Mouse (Mus musculus) liver, embryonic 14.5 days (tissue): ENCODE results near the gene Dnajb8. TPM values are rescaled to one million over a fixed set of nuclear protein-coding genes. Genes with fewer than 3 reads are reported as not detected.
A peak's percentile ranks its signal among the peaks of the same experiment; 100 is the strongest.

Experiments used
- ATAC-seq: fragments of 200-750 bp; cut with Nextera tagmentation; 2 replicates; pipeline ENCODE4 v1.8.0; 2017; ENCODE audit warnings: moderate number of reproducible peaks, mild to moderate bottlenecking, moderate library complexity; ENCODE audit not compliant: insufficient read depth
- DNase-seq, 3 experiments: peaks; one replicate each; pipeline ENCODE4 v3.0.0-alpha.2; 2012 to 2013; ENCODE audit warnings: low read depth in 3 of 3, low spot score in 3 of 3
- H3K27ac ChIP-seq: fragments of 300-500 bp; sonication (generic); 2 replicates; pipeline ENCODE4 v1.5.1; 2014; ENCODE audit warnings: moderate library complexity, mild to moderate bottlenecking, control low read depth, inconsistent platforms
- H3K27me3 ChIP-seq: fragments of 300-500 bp; sonication (generic); 2 replicates; pipeline ENCODE4 v1.6.1; 2014; ENCODE audit warnings: mild to moderate bottlenecking, low read length, moderate library complexity; ENCODE audit not compliant: control insufficient read depth, insufficient read depth
- H3K36me3 ChIP-seq: fragments of 300-500 bp; sonication (generic); replicated peaks from 2 replicates; pipeline ENCODE4 v1.6.1; 2014; ENCODE audit warnings: low read depth; ENCODE audit not compliant: control insufficient read depth, insufficient read depth
- H3K4me1 ChIP-seq, 2 experiments: fragments of 200-500 bp in 1 of 2; fragments of 300-500 bp in 1 of 2; sonication (generic) in 1 of 2; replicated peaks; 2 replicates each; pipeline ENCODE4 v1.6.1; 2012 to 2014; ENCODE audit warnings: antibody characterized with exemption in 1 of 2, inconsistent platforms in 1 of 2, low read length in 1 of 2; ENCODE audit not compliant: control insufficient read depth in 2 of 2, insufficient read depth in 2 of 2
- H3K4me2 ChIP-seq: fragments of 300-500 bp; sonication (generic); 2 replicates; pipeline ENCODE4 v1.6.1; 2014; ENCODE audit warnings: low read depth, mild to moderate bottlenecking, control low read depth, moderate library complexity
- H3K4me3 ChIP-seq, 2 experiments: fragments of 200-500 bp in 1 of 2; fragments of 300-500 bp in 1 of 2; sonication (generic) in 1 of 2; 2 replicates each; pipeline ENCODE4 v1.5.1; 2012 to 2014; ENCODE audit warnings: low read depth in 2 of 2, low read length in 2 of 2, mild to moderate bottlenecking in 2 of 2, control low read depth in 1 of 2, inconsistent platforms in 1 of 2, moderate library complexity in 1 of 2; ENCODE audit not compliant: insufficient read depth in 1 of 2
- H3K9ac ChIP-seq: fragments of 300-500 bp; sonication (generic); replicated peaks from 2 replicates; pipeline ENCODE4 v1.6.1; 2014; ENCODE audit warnings: mild to moderate bottlenecking, control low read depth, moderate library complexity
- H3K9me3 ChIP-seq: fragments of 300-500 bp; sonication (generic); 2 replicates; pipeline ENCODE4 v1.6.1; 2016; ENCODE audit warnings: low read length, mixed read lengths; ENCODE audit not compliant: control insufficient read depth
- CTCF ChIP-seq: IDR thresholded peaks from 2 replicates; pipeline ENCODE4 v1.5.1; 2016; ENCODE audit warnings: antibody characterized with exemption, low read depth, control low read depth
- EP300 ChIP-seq: IDR thresholded peaks from 2 replicates; pipeline ENCODE4 v1.6.1; 2016; ENCODE audit warnings: antibody characterized with exemption, low read depth
- WGBS: fragments of 180-500 bp; shearing (Covaris S2); extraction: QIAGEN DNeasy Blood & Tissue Kit; methylation state at CpG from one replicate; pipeline ENCODE4 v1.1.7; 2014; ENCODE audit not compliant: insufficient replicate concordance; 5-methylcytosine and 5-hydroxymethylcytosine counted together
- polyA plus RNA-seq, 2 experiments: library from polyadenylated mRNA; depleted of rRNA in 1 of 2; stranded (reverse) in 1 of 2; unstranded in 1 of 2; fragments of >200 nt; fragmentation: Nextera tagmentation in 1 of 2; extraction: Ambion mirVana in 1 of 2; gene quantifications; 2 replicates each; pipeline versions ENCODE4 v1.2.1 to v1.2.3; 2012 to 2014

Gene Dnajb8
- polyA plus RNA-seq, 2 experiments = not detected

- no peak overlapping the region for H3K4me2 ChIP-seq
- no peaks in the 10 kb centered on the region for H3K36me3 ChIP-seq
- no peaks in the 10 kb centered on the region for H3K9me3 ChIP-seq
- H3K4me1 ChIP-seq = peaks cover 0 to 2% of the 10 kb centered on the region in 2 experiments; a peak in 1 of 4 replicates
- peaks cover 12% of the 10 kb centered on the region for H3K27me3 ChIP-seq
- no peak overlapping the region for H3K4me3 ChIP-seq
- 17% methylated on average over 16 of the region's 17 CpGs for WGBS
- no peak for TF ChIP-seq CTCF
- TF ChIP-seq EP300 = no peak
- no peak for ATAC-seq
- no peak for DNase-seq
- no peak overlapping the region for H3K27ac ChIP-seq
- no peak overlapping the region for H3K9ac ChIP-seq
Measured at GRCm38 (mm10) chr6:88235983-88236382, 13.9 kb downstream of the Dnajb8 start.

GRCm38 (mm10) chr6:88236513-88236912 is 14.4 kb downstream of the Dnajb8 start:
- no peak overlapping the region for H3K9ac ChIP-seq
- H3K4me2 ChIP-seq = no peak overlapping the region
- no peak overlapping the region for H3K27ac ChIP-seq
- WGBS = 20% methylated on average over 7 of the region's 7 CpGs
- peaks cover 0 to 2% of the 10 kb centered on the region in 2 experiments; a peak in 1 of 4 replicates for H3K4me1 ChIP-seq
- no peaks in the 10 kb centered on the region for H3K9me3 ChIP-seq
- H3K4me3 ChIP-seq = no peak overlapping the region
- ATAC-seq (no peak), DNase-seq (no peak)
- peaks cover 12% of the 10 kb centered on the region for H3K27me3 ChIP-seq
- TF ChIP-seq EP300 = no peak
- no peak for TF ChIP-seq CTCF
- no peaks in the 10 kb centered on the region for H3K36me3 ChIP-seq

GRCm38 (mm10) chr6:88242604-88243003 is 20.5 kb downstream of the Dnajb8 start:
- Histone ChIP-seq H3K4me1 (no peaks in the 10 kb centered on the region; a peak in 1 of 4 replicates), H3K4me2 (no peak overlapping the region), H3K9ac (no peak overlapping the region), H3K27ac (no peak overlapping the region), H3K27me3 (no peaks in the 10 kb centered on the region), H3K4me3 (no peak overlapping the region), H3K36me3 (no peaks in the 10 kb centered on the region), H3K9me3 (no peaks in the 10 kb centered on the region)
- DNase-seq = peak in 1 of 3 experiments; percentile 24
- 4% methylated on average over 15 of the region's 15 CpGs for WGBS
- peak; percentile 89 for TF ChIP-seq CTCF
- TF ChIP-seq EP300 = no peak
- peak; percentile 63; the same call in 1 of the 2 replicates for ATAC-seq

- Histone ChIP-seq H3K9ac (no peak overlapping the region), H3K4me2 (no peak overlapping the region), H3K27ac (no peak overlapping the region), H3K36me3 (no peaks in the 10 kb centered on the region), H3K4me1 (peaks cover 29 to 34% of the 10 kb centered on the region in 2 experiments), H3K9me3 (no peaks in the 10 kb centered on the region), H3K27me3 (no peaks in the 10 kb centered on the region), H3K4me3 (no peak overlapping the region)
- WGBS = 75% methylated on average over 1 of the region's 1 CpGs
- DNase-seq (no peak), ATAC-seq (no peak)
- TF ChIP-seq EP300 = no peak
- no peak for TF ChIP-seq CTCF
Measured at GRCm38 (mm10) chr6:88249231-88249630, 27.2 kb downstream of the Dnajb8 start.

GRCm38 (mm10) chr6:88251396-88251795 is 29.3 kb downstream of the Dnajb8 start:
- Histone ChIP-seq H3K9me3 (no peaks in the 10 kb centered on the region), H3K27ac (no peak overlapping the region), H3K4me1 (peaks cover 49 to 56% of the 10 kb centered on the region in 2 experiments), H3K9ac (no peak overlapping the region), H3K27me3 (no peaks in the 10 kb centered on the region), H3K4me3 (no peak overlapping the region), H3K36me3 (no peaks in the 10 kb centered on the region), H3K4me2 (peak overlapping the region; percentile 31)
- ATAC-seq = peak; percentile 22
- DNase-seq = no peak
- TF ChIP-seq EP300 = no peak
- WGBS = 76% methylated on average over 1 of the region's 1 CpGs
